Mouse (Mus musculus): ENCODE data around the gene Pakap. TPM values are rescaled to one million over a fixed set of nuclear protein-coding genes. Genes with fewer than 3 reads are reported as not detected.

Pakap gene
- polyA plus RNA-seq, 1 experiment from 2014 or later: 10.3 TPM

GRCm38 (mm10) chr4:57704575-57704974, 136.6 kb downstream of the Pakap start:
- Histone ChIP-seq H3K4me3 (no peak overlapping the region), H3K4me1 (replicated peaks) (no peaks in the 10 kb centered on the region), H3K27ac (no peak overlapping the region), H3K36me3 (no peaks in the 10 kb centered on the region), H3K4me2 (no peak overlapping the region), H3K9ac (no peak overlapping the region), H3K9me3 (no peaks in the 10 kb centered on the region), H3K27me3 (no peaks in the 10 kb centered on the region)
- WGBS: 88% methylated on average over 7 of the region's 7 CpGs
- no peak for ATAC-seq (ENCODE audit: low FRiP score)

GRCm38 (mm10) chr4:57715849-57716248, 147.9 kb downstream of the Pakap start:
- Histone ChIP-seq H3K4me2 (no peak overlapping the region), H3K27me3 (0 out of 2 replicates have a peak, but pooled peaks cover 3% of the 10 kb centered on the region), H3K27ac (no peak overlapping the region), H3K4me1 (replicated peaks) (peaks cover 4% of the 10 kb centered on the region), H3K9me3 (no peaks in the 10 kb centered on the region), H3K4me3 (no peak overlapping the region), H3K9ac (no peak overlapping the region), H3K36me3 (no peaks in the 10 kb centered on the region)
- no peak for ATAC-seq (ENCODE audit: low FRiP score)

GRCm38 (mm10) chr4:57716735-57717134, 148.8 kb downstream of the Pakap start:
- 0 out of 2 replicates have a peak, but pooled peaks cover 3% of the 10 kb centered on the region for H3K27me3 ChIP-seq
- WGBS: 26% methylated on average over 4 of the region's 4 CpGs
- no peak for ATAC-seq (ENCODE audit: low FRiP score)

GRCm38 (mm10) chr4:57717354-57717753, 149.4 kb downstream of the Pakap start, which contains the start of gene Akap2:
TSS of gene Akap2 (plus strand) at chr4:57717657.
- Histone ChIP-seq H3K4me3 (no peak within 1 kb of the TSS), H3K9me3 (no peaks in the 10 kb centered on the region), H3K4me1 (replicated peaks) (peaks cover 5% of the 10 kb centered on the region), H3K27ac (no peak within 1 kb of the TSS), H3K4me2 (no peak within 1 kb of the TSS), H3K9ac (no peak within 1 kb of the TSS), H3K27me3 (0 out of 2 replicates have a peak, but pooled peaks cover 3% of the 10 kb centered on the region), H3K36me3 (no peaks in the 10 kb centered on the region)
- ATAC-seq (ENCODE audit: low FRiP score): no peak
- WGBS: 72% methylated on average over 9 of the region's 9 CpGs

More at GRCm38 (mm10) chr4:57716735-57717134, 148.8 kb downstream of the Pakap start:
- peaks cover 5% of the 10 kb centered on the region for H3K4me1 ChIP-seq (replicated peaks)
- no peak overlapping the region for H3K4me2 ChIP-seq
- no peak overlapping the region for H3K4me3 ChIP-seq
- no peak overlapping the region for H3K27ac ChIP-seq
- H3K9ac ChIP-seq: no peak overlapping the region
- no peaks in the 10 kb centered on the region for H3K9me3 ChIP-seq
- no peaks in the 10 kb centered on the region for H3K36me3 ChIP-seq

- Histone ChIP-seq H3K27ac (no peak overlapping the region), H3K36me3 (no peaks in the 10 kb centered on the region), H3K4me3 (no peak overlapping the region), H3K27me3 (0 out of 2 replicates have a peak, but pooled peaks cover 3% of the 10 kb centered on the region), H3K9ac (no peak overlapping the region), H3K4me2 (no peak overlapping the region), H3K4me1 (replicated peaks) (peaks cover 5% of the 10 kb centered on the region), H3K9me3 (no peaks in the 10 kb centered on the region)
- 95% methylated on average over 1 of the region's 1 CpGs for WGBS
- ATAC-seq (ENCODE audit: low FRiP score): no peak
Observed at GRCm38 (mm10) chr4:57719370-57719769, 151.4 kb downstream of the Pakap start.

GRCm38 (mm10) chr4:57720869-57721361, 152.9 kb downstream of the Pakap start:
- peaks cover 5% of the 10 kb centered on the region for H3K4me1 ChIP-seq (replicated peaks)
- H3K4me2 ChIP-seq: no peak overlapping the region
- H3K9me3 ChIP-seq: no peaks in the 10 kb centered on the region
- WGBS: 29% methylated on average over 7 of the region's 7 CpGs
- no peaks in the 10 kb centered on the region for H3K27me3 ChIP-seq
- no peaks in the 10 kb centered on the region for H3K36me3 ChIP-seq
- no peak for ATAC-seq (ENCODE audit: low FRiP score)
- H3K27ac ChIP-seq: no peak overlapping the region
- H3K4me3 ChIP-seq: no peak overlapping the region
- no peak overlapping the region for H3K9ac ChIP-seq

GRCm38 (mm10) chr4:57722296-57722695, 154.3 kb downstream of the Pakap start:
- Histone ChIP-seq H3K27ac (no peak overlapping the region), H3K27me3 (no peaks in the 10 kb centered on the region), H3K36me3 (no peaks in the 10 kb centered on the region), H3K4me1 (replicated peaks) (peaks cover 5% of the 10 kb centered on the region), H3K4me3 (no peak overlapping the region), H3K4me2 (no peak overlapping the region), H3K9me3 (no peaks in the 10 kb centered on the region), H3K9ac (no peak overlapping the region)
- 89% methylated on average over 4 of the region's 4 CpGs for WGBS
- no peak for ATAC-seq (ENCODE audit: low FRiP score)

- ATAC-seq (ENCODE audit: low FRiP score): no peak
- H3K9ac ChIP-seq: no peak overlapping the region
- H3K27me3 ChIP-seq: no peaks in the 10 kb centered on the region
- no peaks in the 10 kb centered on the region for H3K9me3 ChIP-seq
- no peak overlapping the region for H3K4me3 ChIP-seq
- H3K4me1 ChIP-seq (replicated peaks): peaks cover 5% of the 10 kb centered on the region
- H3K4me2 ChIP-seq: no peak overlapping the region
- no peaks in the 10 kb centered on the region for H3K36me3 ChIP-seq
- no peak overlapping the region for H3K27ac ChIP-seq
- 57% methylated on average over 2 of the region's 2 CpGs for WGBS
Observed at GRCm38 (mm10) chr4:57723659-57724058, 155.7 kb downstream of the Pakap start.

GRCm38 (mm10) chr4:57725569-57725968, 157.6 kb downstream of the Pakap start:
- Histone ChIP-seq H3K27me3 (no peaks in the 10 kb centered on the region), H3K4me3 (no peak overlapping the region), H3K9me3 (no peaks in the 10 kb centered on the region), H3K4me1 (replicated peaks) (peaks cover 4% of the 10 kb centered on the region), H3K27ac (no peak overlapping the region), H3K9ac (no peak overlapping the region), H3K36me3 (no peaks in the 10 kb centered on the region), H3K4me2 (no peak overlapping the region)
- 85% methylated on average over 1 of the region's 1 CpGs for WGBS
- no peak for ATAC-seq (ENCODE audit: low FRiP score)

- Histone ChIP-seq H3K4me2 (no peak overlapping the region), H3K27me3 (no peaks in the 10 kb centered on the region), H3K4me1 (replicated peaks) (no peaks in the 10 kb centered on the region), H3K9me3 (no peaks in the 10 kb centered on the region), H3K27ac (no peak overlapping the region), H3K36me3 (no peaks in the 10 kb centered on the region), H3K4me3 (no peak overlapping the region), H3K9ac (no peak overlapping the region)
- no peak for ATAC-seq (ENCODE audit: low FRiP score)
- WGBS: 88% methylated on average over 4 of the region's 4 CpGs
Observed at GRCm38 (mm10) chr4:57728611-57729183, 160.7 kb downstream of the Pakap start.

- WGBS: 91% methylated on average over 6 of the region's 6 CpGs
- Histone ChIP-seq H3K4me2 (no peak overlapping the region), H3K36me3 (no peaks in the 10 kb centered on the region), H3K9me3 (no peaks in the 10 kb centered on the region), H3K27me3 (no peaks in the 10 kb centered on the region), H3K27ac (no peak overlapping the region), H3K4me1 (replicated peaks) (no peaks in the 10 kb centered on the region), H3K9ac (no peak overlapping the region), H3K4me3 (no peak overlapping the region)
- no peak for ATAC-seq (ENCODE audit: low FRiP score)
Observed at GRCm38 (mm10) chr4:57730047-57730446, 162.1 kb downstream of the Pakap start.

- no peaks in the 10 kb centered on the region for H3K9me3 ChIP-seq
- H3K9ac ChIP-seq: no peak overlapping the region
- H3K4me3 ChIP-seq: no peak overlapping the region
- no peak for ATAC-seq (ENCODE audit: low FRiP score)
- WGBS: 82% methylated on average over 11 of the region's 11 CpGs
- H3K4me2 ChIP-seq: no peak overlapping the region
- H3K27ac ChIP-seq: no peak overlapping the region
- no peaks in the 10 kb centered on the region for H3K27me3 ChIP-seq
- no peaks in the 10 kb centered on the region for H3K36me3 ChIP-seq
- H3K4me1 ChIP-seq (replicated peaks): no peaks in the 10 kb centered on the region
Observed at GRCm38 (mm10) chr4:57730801-57731598, 163.0 kb downstream of the Pakap start.
